Mouse (Mus musculus): ENCODE measurements around the gene Mrps31. TPM values are rescaled to one million over a fixed set of nuclear protein-coding genes. Genes with fewer than 3 reads are reported as not detected.

The Mrps31 gene
- 10 to 100 TPM; 27.6 to 32.2 TPM for total RNA-seq (2021)
- long read RNA-seq, experiment 1, transcript Mrps31-201 (7 exons, 1,515 nt): major isoform, 76 of 85 reads
- long read RNA-seq, experiment 1, partial matches to known transcripts: 6 of 85 reads
- long read RNA-seq, experiment 1, other reads (novel, unspliced or antisense): 3 of 85 reads
- long read RNA-seq, experiment 2, transcript Mrps31-201 (7 exons, 1,515 nt): major isoform, 86 of 101 reads
- long read RNA-seq, experiment 2, partial matches to known transcripts: 12 of 101 reads
- long read RNA-seq, experiment 2, other reads (novel, unspliced or antisense): 3 of 101 reads

GRCm38 (mm10) chr8:22411282-22411702, at the start of gene Mrps31:
Mrps31 (plus strand) TSS chr8:22411361.
- peak; percentile 76 for DNase-seq

GRCm38 (mm10) chr8:22376311-22376710, 34.9 kb upstream of the Mrps31 start:
- no peak for DNase-seq

- DNase-seq: peak; percentile 47
These were observed 34.3 kb upstream of the Mrps31 start for GRCm38 (mm10) chr8:22376903-22377302.

- DNase-seq: no peak
These were observed 30.2 kb upstream of the Mrps31 start for GRCm38 (mm10) chr8:22380934-22381333.

- DNase-seq: no peak
These were observed 28.2 kb upstream of the Mrps31 start for GRCm38 (mm10) chr8:22382824-22383595.

- no peak for DNase-seq
These were observed 26.0 kb upstream of the Mrps31 start for GRCm38 (mm10) chr8:22385158-22385557.

GRCm38 (mm10) chr8:22389874-22390273, 21.3 kb upstream of the Mrps31 start:
- no peak for DNase-seq

- no peak for DNase-seq
These were observed 20.2 kb upstream of the Mrps31 start for GRCm38 (mm10) chr8:22390766-22391463.

GRCm38 (mm10) chr8:22394471-22394870, 16.7 kb upstream of the Mrps31 start:
- DNase-seq: no peak

- no peak for DNase-seq
These were observed 15.9 kb upstream of the Mrps31 start for GRCm38 (mm10) chr8:22395256-22395655.

GRCm38 (mm10) chr8:22397811-22398141, 13.4 kb upstream of the Mrps31 start:
- DNase-seq: no peak

GRCm38 (mm10) chr8:22398142-22398951, 12.8 kb upstream of the Mrps31 start, which contains the start of gene Slc25a15:
Slc25a15 (minus strand) TSS chr8:22398597.
- DNase-seq: peak; percentile 92

- no peak for DNase-seq
These were observed 11.8 kb upstream of the Mrps31 start for GRCm38 (mm10) chr8:22399285-22399880.

GRCm38 (mm10) chr8:22400593-22400992, 10.6 kb upstream of the Mrps31 start:
- no peak for DNase-seq

- no peak for DNase-seq
These were observed 7.9 kb upstream of the Mrps31 start for GRCm38 (mm10) chr8:22403235-22403634.

- DNase-seq: no peak
These were observed 5.4 kb upstream of the Mrps31 start for GRCm38 (mm10) chr8:22405733-22406132.

GRCm38 (mm10) chr8:22410688-22411281, 376 bp upstream of the Mrps31 start:
- no peak for DNase-seq

GRCm38 (mm10) chr8:22411971-22412370, 810 bp downstream of the Mrps31 start:
- no peak for DNase-seq
